Mouse (Mus musculus) adrenal gland, adult 10 weeks (tissue): ENCODE data around the gene Gm1140. TPM values are rescaled to one million over a fixed set of nuclear protein-coding genes. Genes with fewer than 3 reads are reported as not detected.

Experiments
- polyA plus RNA-seq: library from polyadenylated mRNA; stranded (reverse); fragments of 350-450 nt; fragmentation: Illumina TruSeq; extraction: RNeasy Lipid Tissue Mini Kit (QIAGEN cat#74804); gene quantifications from one replicate; pipeline ENCODE4 v1.2.3, GENCODE M21; 2014; ENCODE audit warnings: low read depth, low replicate concordance

The Gm1140 gene
- not detected for polyA plus RNA-seq

DNA sequence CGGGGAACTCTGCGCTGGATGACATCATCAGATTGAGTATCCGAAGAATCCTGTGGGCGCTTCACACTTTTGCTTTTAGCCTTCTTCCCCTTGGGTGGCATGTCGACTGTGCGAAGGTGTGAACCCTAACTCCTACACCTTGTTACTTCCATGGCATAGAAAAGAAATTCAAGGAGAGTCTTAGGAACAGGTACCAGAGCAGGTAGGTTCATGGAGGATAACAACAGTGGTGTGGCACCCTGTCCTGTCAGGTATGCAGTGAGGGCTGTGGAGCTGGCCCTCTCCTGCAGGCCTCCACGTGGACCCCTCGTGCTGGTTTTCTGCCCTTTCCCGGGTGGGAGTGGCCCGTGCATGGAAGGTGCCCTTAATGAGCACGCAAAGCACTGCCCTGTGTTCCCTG is at the start of gene Gm1140:
Gm1140 (minus strand) TSS at position 101 of the 400 bp plus-strand sequence.

DNA sequence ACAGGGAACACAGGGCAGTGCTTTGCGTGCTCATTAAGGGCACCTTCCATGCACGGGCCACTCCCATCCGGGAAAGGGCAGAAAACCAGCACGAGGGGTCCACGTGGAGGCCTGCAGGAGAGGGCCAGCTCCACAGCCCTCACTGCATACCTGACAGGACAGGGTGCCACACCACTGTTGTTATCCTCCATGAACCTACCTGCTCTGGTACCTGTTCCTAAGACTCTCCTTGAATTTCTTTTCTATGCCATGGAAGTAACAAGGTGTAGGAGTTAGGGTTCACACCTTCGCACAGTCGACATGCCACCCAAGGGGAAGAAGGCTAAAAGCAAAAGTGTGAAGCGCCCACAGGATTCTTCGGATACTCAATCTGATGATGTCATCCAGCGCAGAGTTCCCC is 2.0 kb upstream of the Gm1140 start, which contains the start of gene Gm14692:
Gm14692 (plus strand) TSS at position 301 of the 400 bp plus-strand sequence.

Other genes with a start within 250 kb of the Gm1140 start
- gene Gm14692, start 2.1 kb upstream of the Gm1140 start, polyA plus RNA-seq: not detected
- not detected for gene 4933436I01Rik, start 227.9 kb upstream of the Gm1140 start, polyA plus RNA-seq